Mouse (Mus musculus) left cerebral cortex, postnatal 10 days (tissue): Measurements from ENCODE around the gene Atxn1. TPM values are rescaled to one million over a fixed set of nuclear protein-coding genes. Genes with fewer than 3 reads are reported as not detected.

Experiments
- DNase-seq, 2 experiments: peaks; one replicate each; pipeline ENCODE4 v3.0.0; 2021 to 2022; ENCODE audit warnings: low spot score in 2 of 2, mixed read lengths in 1 of 2; ENCODE audit errors: extremely low spot score in 1 of 2
- intact Hi-C: fragments of 180-260 bp; cut with DNase I; formaldehyde crosslinking; loops from one replicate; pipeline ENCODE4 v1.15.1; 2025
- total RNA-seq, 2 experiments: library from RNA; stranded (reverse); gene quantifications; 2 replicates each; pipeline ENCODE4 v1.2.3; 2021

The Atxn1 gene
- total RNA-seq, 2 experiments from 2014 or later: 149 to 152 TPM

GRCm38 (mm10) chr13:45722885-45723284 lies 241.9 kb downstream of the Atxn1 start:
- no peak for DNase-seq
- intact Hi-C loops: no loop called here

GRCm38 (mm10) chr13:45721621-45722020 lies 243.2 kb downstream of the Atxn1 start:
- intact Hi-C loops: no loop called here
- peak in 1 of 2 experiments; percentile 44 for DNase-seq

- peak in 1 of 2 experiments; percentile 52 for DNase-seq
- intact Hi-C loops: no loop called here
Observed at GRCm38 (mm10) chr13:45718850-45719249, 246.0 kb downstream of the Atxn1 start.

GRCm38 (mm10) chr13:45715583-45716180 lies 249.1 kb downstream of the Atxn1 start:
- no peak for DNase-seq
- intact Hi-C loops: no loop called here

- no peak for DNase-seq
- intact Hi-C loops: no loop called here
Observed at GRCm38 (mm10) chr13:45710041-45710440, 254.8 kb downstream of the Atxn1 start.

GRCm38 (mm10) chr13:45709402-45709801 lies 255.4 kb downstream of the Atxn1 start:
- intact Hi-C loops: no loop called here
- peak in 1 of 2 experiments; percentile 44 for DNase-seq

- intact Hi-C loops: no loop called here
- no peak for DNase-seq
Observed at GRCm38 (mm10) chr13:45701296-45701790, 263.5 kb downstream of the Atxn1 start.

GRCm38 (mm10) chr13:45698982-45699381 lies 265.8 kb downstream of the Atxn1 start:
- DNase-seq: no peak
- intact Hi-C loops: no loop called here

GRCm38 (mm10) chr13:45696009-45696408 lies 268.8 kb downstream of the Atxn1 start:
- DNase-seq: no peak
- intact Hi-C loops: no loop called here

- intact Hi-C loops: no loop called here
- DNase-seq: no peak
Observed at GRCm38 (mm10) chr13:45694921-45695437, 269.8 kb downstream of the Atxn1 start.

GRCm38 (mm10) chr13:45693953-45694352 lies 270.9 kb downstream of the Atxn1 start:
- intact Hi-C loops: no loop called here
- DNase-seq: no peak

- peak in 1 of 2 experiments; percentile 44 for DNase-seq
- intact Hi-C loops: no loop called here
Observed at GRCm38 (mm10) chr13:45693534-45693933, 271.3 kb downstream of the Atxn1 start.

- intact Hi-C loops: no loop called here
- DNase-seq: no peak
Observed at GRCm38 (mm10) chr13:45693126-45693525, 271.7 kb downstream of the Atxn1 start.

- DNase-seq: no peak
- intact Hi-C loops: no loop called here
Observed at GRCm38 (mm10) chr13:45692440-45692839, 272.4 kb downstream of the Atxn1 start.

GRCm38 (mm10) chr13:45690426-45690825 lies 274.4 kb downstream of the Atxn1 start:
- intact Hi-C loops: no loop called here

GRCm38 (mm10) chr13:45688864-45689263 lies 275.9 kb downstream of the Atxn1 start:
- intact Hi-C loops: no loop called here
- no peak for DNase-seq

More at GRCm38 (mm10) chr13:45690426-45690825, 274.4 kb downstream of the Atxn1 start:
- no peak for DNase-seq

GRCm38 (mm10) chr13:45687581-45687980 lies 277.2 kb downstream of the Atxn1 start:
- no peak for DNase-seq
- intact Hi-C loops: no loop called here

GRCm38 (mm10) chr13:45686309-45686582 lies 278.6 kb downstream of the Atxn1 start:
- intact Hi-C loops: no loop called here
- DNase-seq: no peak

- intact Hi-C loops: no loop called here
- no peak for DNase-seq
Observed at GRCm38 (mm10) chr13:45685575-45686308, 279.1 kb downstream of the Atxn1 start.

- DNase-seq: no peak
- intact Hi-C loops: no loop called here
Observed at GRCm38 (mm10) chr13:45684891-45685311, 279.9 kb downstream of the Atxn1 start.
